Mouse (Mus musculus): ENCODE measurements around the gene Rfx7.
"Not testable (repeated sequence)": the region's sequence is repeated elsewhere in the genome, so short reads cannot be mapped to it uniquely, and the experiment has no call there.

Rfx7 gene

GRCm38 (mm10) chr9:72639843-72640621, 108.0 kb downstream of the Rfx7 start:
- peak; percentile 94 for DNase-seq (ENCODE audit: low read depth, low spot score)

- DNase-seq (ENCODE audit: low read depth, low spot score): no peak
Measured at GRCm38 (mm10) chr9:72640642-72641041, 108.6 kb downstream of the Rfx7 start.

GRCm38 (mm10) chr9:72641093-72641680, 109.1 kb downstream of the Rfx7 start:
- no peak for DNase-seq (ENCODE audit: low read depth, low spot score)

GRCm38 (mm10) chr9:72642756-72643447, 110.9 kb downstream of the Rfx7 start:
- DNase-seq (ENCODE audit: low read depth, low spot score): not testable (repeated sequence)

GRCm38 (mm10) chr9:72643651-72644417, 111.8 kb downstream of the Rfx7 start:
- no peak for DNase-seq (ENCODE audit: low read depth, low spot score)

- no peak for DNase-seq (ENCODE audit: low read depth, low spot score)
Measured at GRCm38 (mm10) chr9:72644418-72645110, 112.5 kb downstream of the Rfx7 start.

GRCm38 (mm10) chr9:72649781-72650180, 117.7 kb downstream of the Rfx7 start:
- DNase-seq (ENCODE audit: low read depth, low spot score): no peak

GRCm38 (mm10) chr9:72652961-72653360, 120.9 kb downstream of the Rfx7 start:
- peak; percentile 95 for DNase-seq (ENCODE audit: low read depth, low spot score)

GRCm38 (mm10) chr9:72653533-72653932, 121.5 kb downstream of the Rfx7 start:
- peak; percentile 48 for DNase-seq (ENCODE audit: low read depth, low spot score)

- no peak for DNase-seq (ENCODE audit: low read depth, low spot score)
Measured at GRCm38 (mm10) chr9:72654593-72655242, 122.7 kb downstream of the Rfx7 start.

GRCm38 (mm10) chr9:72655602-72656001, 123.6 kb downstream of the Rfx7 start:
- DNase-seq (ENCODE audit: low read depth, low spot score): no peak

- DNase-seq (ENCODE audit: low read depth, low spot score): no peak
Measured at GRCm38 (mm10) chr9:72656491-72656890, 124.5 kb downstream of the Rfx7 start.

- DNase-seq (ENCODE audit: low read depth, low spot score): no peak
Measured at GRCm38 (mm10) chr9:72656940-72657339, 124.9 kb downstream of the Rfx7 start.

- no peak for DNase-seq (ENCODE audit: low read depth, low spot score)
Measured at GRCm38 (mm10) chr9:72657694-72658093, 125.7 kb downstream of the Rfx7 start.

GRCm38 (mm10) chr9:72660139-72660538, 128.1 kb downstream of the Rfx7 start:
- no peak for DNase-seq (ENCODE audit: low read depth, low spot score)

- no peak for DNase-seq (ENCODE audit: low read depth, low spot score)
Measured at GRCm38 (mm10) chr9:72660911-72661310, 128.9 kb downstream of the Rfx7 start.

- DNase-seq (ENCODE audit: low read depth, low spot score): no peak
Measured at GRCm38 (mm10) chr9:72661561-72661894, 129.5 kb downstream of the Rfx7 start.

GRCm38 (mm10) chr9:72661895-72662661, 130.0 kb downstream of the Rfx7 start, which contains the start of gene Nedd4:
Gene Nedd4, plus strand, starts transcription at chr9:72662346.
- peak; percentile 92 for DNase-seq (ENCODE audit: low read depth, low spot score)

- peak; percentile 86 for DNase-seq (ENCODE audit: low read depth, low spot score)
Measured at GRCm38 (mm10) chr9:72662691-72663533, 130.9 kb downstream of the Rfx7 start.

Data from forelimb bud, embryonic 11.5 days (tissue).